Mouse (Mus musculus) monocyte, adult 5-6 weeks (primary cell): ENCODE data around the gene Arhgef3. TPM values are rescaled to one million over a fixed set of nuclear protein-coding genes. Genes with fewer than 3 reads are reported as not detected.

Experiments
- ATAC-seq: fragments of 153-309, 156-312 bp; replicated peaks from 2 replicates; pipeline ENCODE4 v1.8.0; 2017; ENCODE audit warnings: mild to moderate bottlenecking; ENCODE audit not compliant: low TSS enrichment, insufficient number of reproducible peaks, severe bottlenecking, poor library complexity, low FRiP score
- total RNA-seq: library from RNA; stranded (forward); fragments of 200-1000, 200-491, 200-594 nt; gene quantifications from 3 replicates; pipeline ENCODE4 v1.2.3, GENCODE M21; 2017

Gene Arhgef3
- total RNA-seq, 1 experiment from 2014 or later, result 261 TPM

GRCm38 (mm10) chr14:27319386-27319785, 204.7 kb downstream of the Arhgef3 start:
- no peak for ATAC-seq

GRCm38 (mm10) chr14:27322041-27322440, 207.3 kb downstream of the Arhgef3 start:
- ATAC-seq, result no peak

GRCm38 (mm10) chr14:27324689-27325088, 210.0 kb downstream of the Arhgef3 start:
- ATAC-seq, result no peak

- no peak for ATAC-seq
Measured at GRCm38 (mm10) chr14:27325537-27325936, 210.8 kb downstream of the Arhgef3 start.

- ATAC-seq, result no peak
Measured at GRCm38 (mm10) chr14:27327862-27328261, 213.2 kb downstream of the Arhgef3 start.

- ATAC-seq, result no peak
Measured at GRCm38 (mm10) chr14:27328952-27329351, 214.3 kb downstream of the Arhgef3 start.

- no peak for ATAC-seq
Measured at GRCm38 (mm10) chr14:27331490-27332035, 216.9 kb downstream of the Arhgef3 start.

- ATAC-seq, result no peak
Measured at GRCm38 (mm10) chr14:27332359-27332987, 217.8 kb downstream of the Arhgef3 start.

GRCm38 (mm10) chr14:27335331-27336207, 220.9 kb downstream of the Arhgef3 start:
- ATAC-seq, result peak; percentile 87

- ATAC-seq, result peak; percentile 37; the same call in 1 of the 2 replicates
Measured at GRCm38 (mm10) chr14:27336208-27337114, 221.8 kb downstream of the Arhgef3 start.

- ATAC-seq, result no peak
Measured at GRCm38 (mm10) chr14:27337156-27337555, 222.5 kb downstream of the Arhgef3 start.

GRCm38 (mm10) chr14:27338034-27338708, 223.5 kb downstream of the Arhgef3 start:
- no peak for ATAC-seq

GRCm38 (mm10) chr14:27340682-27341415, 226.2 kb downstream of the Arhgef3 start:
- no peak for ATAC-seq

GRCm38 (mm10) chr14:27341486-27341885, 226.8 kb downstream of the Arhgef3 start:
- ATAC-seq, result peak; percentile 67

GRCm38 (mm10) chr14:27342451-27342850, 227.8 kb downstream of the Arhgef3 start:
- ATAC-seq, result no peak

- no peak for ATAC-seq
Measured at GRCm38 (mm10) chr14:27344250-27344990, 229.7 kb downstream of the Arhgef3 start.
